In genomic region chr13:46290537-46290936, GRCm38 (mm10) we compare ENCODE assay signal across 37 mouse cellular contexts. TPM values are rescaled to one million over a fixed set of nuclear protein-coding genes. Genes with fewer than 3 reads are reported as not detected.
"Had no signal": no experiment of that assay in that cellular context is flagged by ENCODE, and none has a peak within 500 bp of the region (broad histone marks: within the 10 kb centered on the region; RNA-seq: fewer than 3 reads in every experiment).

No protein-coding gene starts in this region.

- H3K4me3 ChIP-seq: heart, embryonic 10.5 days; heart, embryonic 12.5 days; heart, embryonic 13.5 days; heart, embryonic 15.5 days; hindbrain, embryonic 10.5 days; hindbrain, embryonic 12.5 days; hindbrain, embryonic 13.5 days; hindbrain, embryonic 15.5 days; intestine, embryonic 15.5 days; kidney, embryonic 15.5 days; layer of hippocampus, adult 2 months had no signal

- H3K36me3 ChIP-seq: heart, embryonic 10.5 days; heart, embryonic 12.5 days; heart, embryonic 13.5 days; heart, embryonic 15.5 days; hindbrain, embryonic 10.5 days; hindbrain, embryonic 12.5 days; hindbrain, embryonic 13.5 days; hindbrain, embryonic 15.5 days; intestine, embryonic 15.5 days; kidney, embryonic 15.5 days had no signal

- DNase-seq: heart, postnatal 10 days; heart, postnatal 14 days; heart, postnatal 36 days; heart, postnatal 4 days; kidney, adult 11 months; kidney, adult 18-20 months; kidney, adult 8-10 months; kidney, adult 9 months; kidney, postnatal 10 days; kidney, postnatal 14 days; kidney, postnatal 25 days; kidney, postnatal 36 days; kidney, postnatal 4 days; layer of hippocampus, adult 9-11 months; layer of hippocampus, postnatal 36 days had no signal

- H3K4me2 ChIP-seq: heart, embryonic 11.5 days; heart, embryonic 12.5 days; heart, embryonic 13.5 days; heart, embryonic 15.5 days; hindbrain, embryonic 12.5 days; hindbrain, embryonic 13.5 days; hindbrain, embryonic 14.5 days; hindbrain, embryonic 15.5 days; intestine, embryonic 15.5 days; kidney, embryonic 15.5 days had no signal

- H3K27me3 ChIP-seq: heart, embryonic 12.5 days; heart, embryonic 13.5 days; heart, embryonic 15.5 days; hindbrain, embryonic 12.5 days; hindbrain, embryonic 13.5 days; hindbrain, embryonic 15.5 days; intestine, embryonic 15.5 days; kidney, embryonic 15.5 days had no signal

RNA-seq across cellular contexts. Expression of gene Stmnd1, which starts 17.0 kb away (rescaled TPM):
- total RNA-seq: hematopoietic stem cell, adult 5-6 weeks; hindbrain, postnatal 0 days; layer of hippocampus, adult 18-20 months; layer of hippocampus, adult 2 months; layer of hippocampus, adult 8-10 months; layer of hippocampus, postnatal 36 days; left cerebral cortex, adult 18-20 months had no signal
- polyA plus RNA-seq: heart, embryonic 14.5 days; hindbrain, embryonic 10.5 days; hindbrain, embryonic 11.5 days; hindbrain, embryonic 12.5 days; hindbrain, embryonic 13.5 days; inflammation-experienced regulatory T-cells, adult 6 months; intestine, embryonic 14.5 days; intestine, embryonic 15.5 days had no signal
